Mouse (Mus musculus) c-Kit-negative CD71-positive TER-119-positive erythroid progenitor cells, embryonic 14.5 days (primary cell): ENCODE results near the gene Tac4.

Source experiments
- DNase-seq: peaks from one replicate; pipeline ENCODE4 v3.0.0-alpha.2; 2013; ENCODE audit warnings: low read depth, low spot score

The Tac4 gene

DNA sequence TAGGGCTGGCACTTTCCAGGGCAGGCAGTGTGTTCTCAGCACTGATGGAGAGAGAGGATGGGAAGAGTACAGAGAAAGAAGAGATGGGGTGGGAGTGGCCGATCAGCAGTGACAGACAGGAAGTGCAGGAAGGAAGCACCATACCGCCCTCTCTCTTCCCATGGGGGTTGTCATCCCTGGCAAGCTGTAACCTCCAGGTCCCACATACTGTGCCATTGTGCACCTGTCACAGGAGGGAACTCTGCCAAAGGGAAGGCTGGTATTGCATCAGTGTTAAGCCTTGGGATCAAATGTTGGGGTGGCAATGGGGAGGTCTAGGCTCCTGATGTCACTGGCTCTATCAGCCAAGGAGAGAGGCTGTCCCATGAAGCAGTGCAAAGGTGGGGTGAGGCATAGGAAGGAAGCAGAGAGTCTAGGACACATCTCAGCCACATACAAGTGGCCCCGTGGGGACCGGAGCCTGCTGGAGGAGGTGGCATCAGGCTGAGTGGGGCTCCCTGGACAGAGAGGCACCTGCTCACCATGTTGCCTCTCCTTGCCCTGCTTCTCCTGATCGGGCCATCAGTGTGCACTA, at the start of gene Tac4:
Gene Tac4, plus strand, starts transcription at position 352 of the 574 bp plus-strand sequence.
- DNase-seq: no peak

DNA sequence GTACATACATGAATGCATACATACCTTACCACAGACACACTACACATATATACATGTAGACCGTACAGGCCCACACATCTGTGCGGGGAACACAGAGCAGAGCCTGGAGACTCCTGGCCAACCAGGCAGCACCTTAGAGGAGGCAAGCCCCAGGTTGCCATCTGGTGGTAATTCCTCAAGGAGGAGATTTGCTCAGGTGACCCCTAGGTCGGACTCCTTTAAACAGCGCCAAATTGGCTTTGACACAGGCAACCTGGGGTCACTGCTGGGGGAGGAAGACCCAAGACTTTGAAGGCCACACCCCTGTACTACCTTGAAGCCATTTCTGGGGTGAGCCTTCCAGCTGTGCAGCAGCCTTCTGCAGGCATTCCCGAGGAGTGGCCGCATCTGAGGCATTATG, 47.7 kb upstream of the Tac4 start:
- DNase-seq: no peak

DNA sequence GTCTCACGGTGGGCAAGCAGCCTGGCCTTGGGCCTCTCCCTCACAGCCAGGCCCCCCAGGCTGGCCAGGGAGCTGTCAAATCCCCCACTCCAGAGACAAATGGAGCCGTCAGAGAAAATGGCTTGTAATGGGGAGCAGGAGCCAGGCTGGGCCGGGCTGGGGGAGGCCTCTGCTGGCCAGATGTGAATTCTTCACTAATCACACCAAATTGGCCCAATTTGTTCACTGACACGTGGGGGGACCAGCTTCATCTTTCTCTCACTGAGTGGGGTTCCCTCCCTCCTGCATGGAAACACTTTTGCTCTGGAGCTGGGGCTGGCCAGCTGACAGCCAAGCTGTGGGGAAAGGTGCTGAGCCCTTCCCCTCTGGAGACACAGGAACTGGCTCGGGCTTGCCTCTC, 47.0 kb upstream of the Tac4 start:
- no peak for DNase-seq

DNA sequence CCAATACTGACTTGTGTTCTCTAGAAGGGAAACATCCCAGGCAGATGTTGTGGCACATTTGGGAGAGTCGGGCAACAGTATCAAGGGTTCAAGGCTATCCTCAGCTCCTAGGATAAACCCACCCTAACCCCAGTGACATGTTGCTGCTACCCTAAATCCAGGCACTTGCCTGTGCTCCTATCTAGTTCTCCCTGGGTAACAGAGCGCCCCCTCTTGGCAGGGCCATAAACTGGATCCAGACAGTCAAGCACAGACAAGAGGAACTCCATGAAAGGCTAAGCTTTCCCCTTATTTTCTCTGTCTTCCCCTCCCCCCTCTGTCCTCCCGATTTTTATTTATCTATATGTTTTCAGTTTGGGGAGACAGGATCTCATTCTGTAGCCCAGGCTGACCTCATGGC, 45.1 kb upstream of the Tac4 start:
- DNase-seq: no peak

DNA sequence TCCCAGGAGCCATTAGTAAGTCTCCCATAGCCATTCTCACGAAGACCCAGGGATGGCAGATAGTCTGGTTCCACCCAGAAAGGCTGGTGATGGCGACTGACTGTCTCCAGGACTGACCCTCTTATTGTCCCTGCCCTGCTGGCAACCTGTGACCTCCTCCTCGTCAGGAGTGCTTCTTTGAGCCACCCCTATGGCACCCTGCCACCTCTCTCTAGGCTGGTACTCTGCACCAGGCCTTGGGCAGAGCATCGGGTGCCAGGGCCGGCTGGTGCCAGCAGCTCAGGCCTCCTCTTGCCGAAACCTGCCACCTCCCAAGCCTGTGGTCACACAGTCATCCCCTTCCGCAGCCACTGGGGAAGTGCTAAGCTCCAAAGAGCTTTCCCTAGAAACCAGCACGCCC, 42.2 kb upstream of the Tac4 start:
- no peak for DNase-seq

DNA sequence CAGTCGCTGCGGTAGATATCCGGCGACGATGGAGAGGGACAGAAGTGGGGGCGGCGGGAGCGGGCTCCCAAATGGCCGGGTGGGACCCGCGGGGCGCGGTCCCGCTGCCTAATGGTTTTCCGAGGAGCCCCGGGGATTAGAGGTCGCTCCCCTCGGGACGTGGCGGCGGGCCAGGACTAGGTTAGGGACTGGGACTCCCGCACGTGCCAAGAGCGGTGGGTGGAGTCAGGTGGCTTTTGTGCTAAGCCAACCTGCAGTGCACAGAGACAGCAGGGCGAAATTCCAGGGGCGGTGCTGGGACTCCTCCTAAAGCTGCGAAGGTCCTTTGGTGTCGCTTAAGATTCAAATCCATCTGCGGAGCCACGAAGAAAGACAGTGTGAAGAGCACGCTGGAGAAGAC, 37.9 kb upstream of the Tac4 start:
- no peak for DNase-seq

DNA sequence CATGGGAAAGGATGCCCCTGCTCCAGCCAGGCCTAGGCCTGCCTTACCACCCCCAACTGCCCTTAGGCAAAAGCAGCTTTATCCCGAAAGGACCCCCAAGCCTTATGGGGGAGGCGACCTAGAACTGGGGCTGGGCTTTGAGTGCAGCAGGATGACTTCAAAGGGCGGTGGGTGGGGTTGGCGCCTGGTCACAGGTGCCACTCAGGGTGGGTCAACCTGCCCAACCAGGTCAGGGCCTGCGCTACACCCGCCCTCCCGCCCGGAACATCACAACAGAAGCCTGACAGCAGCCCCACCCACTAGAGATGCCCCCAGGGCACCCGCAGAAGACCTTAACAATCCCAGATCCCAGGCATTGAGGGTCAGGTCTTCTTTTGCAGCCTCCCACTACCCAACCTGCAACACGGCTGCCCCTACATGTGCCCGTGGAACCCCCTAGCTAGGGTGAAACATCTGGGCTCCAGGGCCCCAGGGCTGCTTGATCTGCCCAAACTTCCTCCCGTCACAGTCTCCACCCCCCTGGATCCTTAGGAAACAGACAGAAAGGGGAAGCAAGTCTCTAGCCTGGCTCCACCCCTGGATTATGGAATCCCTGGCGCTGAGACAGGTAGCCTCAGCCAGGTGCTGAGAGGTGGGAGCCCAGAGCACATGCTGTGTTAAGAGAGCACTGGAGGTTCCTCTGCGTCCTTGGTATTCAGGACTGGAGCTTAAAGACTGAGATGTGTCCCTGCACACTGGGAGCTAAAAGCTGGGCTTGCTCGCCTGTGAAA, 37.0 kb upstream of the Tac4 start:
- DNase-seq: no peak

DNA sequence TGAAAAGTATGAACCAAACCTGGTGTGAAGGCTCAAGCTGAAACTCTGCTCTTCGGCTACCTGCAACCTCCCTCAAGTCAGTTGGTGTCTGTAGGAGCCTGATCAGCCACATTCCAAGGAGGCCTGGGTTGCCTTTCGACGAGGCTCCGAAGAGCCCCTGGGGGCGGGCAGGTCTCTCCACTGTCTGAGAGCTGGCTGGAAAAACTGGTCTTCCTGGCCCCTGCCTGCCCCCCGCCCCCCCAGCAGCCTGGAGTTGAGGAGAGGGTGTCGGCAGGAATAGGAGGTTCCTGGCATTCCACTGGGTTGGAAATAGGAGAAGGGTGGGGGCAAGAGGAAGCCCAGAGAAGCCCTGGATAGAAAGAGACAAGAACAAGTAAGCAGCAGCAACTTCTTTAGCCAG, 35.9 kb upstream of the Tac4 start:
- no peak for DNase-seq

DNA sequence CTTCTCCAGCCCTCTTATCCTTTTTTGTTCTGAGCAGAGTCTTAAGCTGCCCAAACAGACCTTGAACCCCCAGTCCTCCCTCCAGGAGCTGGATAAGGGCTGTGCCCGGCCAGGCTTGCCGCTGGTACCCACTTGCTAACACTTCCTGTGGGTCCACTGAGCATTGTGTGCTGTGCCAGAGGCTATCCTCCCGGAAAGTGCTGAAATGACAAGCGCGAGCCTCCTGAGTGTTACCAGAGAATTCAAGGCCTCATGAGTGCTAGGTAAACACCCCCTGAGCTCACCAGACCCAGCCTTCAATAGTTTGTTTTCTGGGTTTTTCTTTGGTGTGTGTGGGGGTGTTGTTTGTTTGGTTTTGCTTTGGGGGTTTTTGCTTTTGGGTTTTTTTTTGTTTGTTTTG, 33.9 kb upstream of the Tac4 start:
- DNase-seq: no peak

DNA sequence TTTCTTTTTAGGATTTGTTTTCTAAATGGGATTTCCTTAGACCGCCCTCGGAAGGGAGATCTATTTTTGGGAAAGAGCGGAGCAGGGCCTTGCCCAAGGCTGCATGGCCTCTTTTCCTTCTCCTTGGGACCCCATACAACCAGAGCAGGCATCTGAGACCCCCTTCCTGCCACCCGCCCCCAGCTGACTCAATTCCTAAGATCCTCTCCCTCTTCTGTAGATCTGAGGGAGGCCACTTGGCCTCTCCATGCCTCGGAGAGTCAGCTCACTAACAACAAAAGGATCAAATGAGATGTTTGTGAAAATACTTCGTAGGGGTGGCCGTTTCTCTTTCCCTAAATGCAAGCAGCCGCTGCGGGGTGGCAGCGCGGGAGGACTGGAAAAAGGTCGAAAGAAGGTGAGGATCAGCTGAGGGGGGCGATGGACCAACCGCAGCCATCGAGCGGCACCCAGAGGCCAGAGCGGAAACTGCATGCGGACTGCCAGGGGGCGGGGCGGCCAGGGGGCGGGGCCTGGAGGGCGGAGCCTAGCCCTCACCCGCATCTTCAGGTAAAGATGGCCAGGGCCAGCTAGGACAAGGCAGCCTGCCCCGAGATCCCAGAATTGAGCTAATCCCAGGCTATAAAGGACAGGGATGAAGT, 29.5 kb upstream of the Tac4 start:
- peak; percentile 9 for DNase-seq

DNA sequence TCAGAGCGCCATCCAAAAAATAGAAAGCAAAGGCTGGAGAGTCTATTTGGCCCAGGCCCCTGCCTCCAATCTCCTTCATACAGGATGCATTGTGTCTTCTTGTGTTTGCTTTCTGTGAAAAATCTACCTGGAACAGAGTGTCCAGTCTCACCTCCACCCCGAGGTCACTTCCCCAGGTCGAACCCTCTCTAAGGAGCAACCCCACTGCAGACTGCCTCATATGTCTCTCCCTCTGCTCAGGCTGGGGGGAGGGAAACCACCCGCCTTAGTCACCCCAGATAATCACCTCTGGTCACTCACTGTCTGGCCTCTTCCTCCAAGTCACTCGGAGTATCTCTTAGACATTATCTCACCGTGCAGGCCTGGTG, 29.0 kb upstream of the Tac4 start:
- no peak for DNase-seq

DNA sequence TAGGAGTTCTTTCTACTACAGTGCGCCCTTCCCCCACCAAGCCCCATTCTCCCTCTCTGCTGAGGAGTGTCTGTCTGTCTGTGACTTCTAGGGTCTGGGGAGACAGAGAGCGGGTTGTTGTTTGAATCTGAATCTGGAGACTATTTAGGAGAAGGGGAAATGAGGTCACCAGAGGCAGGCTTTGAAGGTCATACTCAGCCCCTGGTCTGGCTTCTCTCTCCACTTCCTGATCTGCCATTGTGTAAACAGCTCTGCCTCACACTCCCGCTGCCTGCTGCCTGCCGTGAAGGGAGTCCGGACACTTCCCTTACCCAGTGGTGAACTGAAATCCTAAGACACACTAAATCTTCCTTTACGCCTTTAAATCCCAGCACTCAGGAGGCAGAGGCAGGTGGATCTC, 22.9 kb upstream of the Tac4 start:
- no peak for DNase-seq

DNA sequence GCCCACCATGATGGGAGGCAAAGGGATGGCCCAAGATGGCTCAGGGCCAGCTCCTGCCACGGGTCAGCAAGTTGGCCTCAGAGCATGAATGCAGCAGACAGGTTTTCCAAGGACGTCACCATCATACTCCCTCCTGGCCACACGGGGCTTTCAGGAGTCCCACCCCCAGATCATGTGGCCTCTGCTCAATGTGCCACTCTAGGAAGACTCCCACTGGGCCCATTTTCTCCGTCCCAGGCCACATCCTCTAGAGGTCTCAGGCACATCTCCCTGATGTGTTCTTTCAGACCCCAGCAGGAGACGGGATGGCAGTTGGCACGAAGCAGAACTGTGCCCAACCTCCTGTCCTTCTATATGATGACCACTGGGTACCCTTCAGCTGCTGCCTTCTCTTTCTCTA, 18.7 kb upstream of the Tac4 start:
- DNase-seq: no peak

DNA sequence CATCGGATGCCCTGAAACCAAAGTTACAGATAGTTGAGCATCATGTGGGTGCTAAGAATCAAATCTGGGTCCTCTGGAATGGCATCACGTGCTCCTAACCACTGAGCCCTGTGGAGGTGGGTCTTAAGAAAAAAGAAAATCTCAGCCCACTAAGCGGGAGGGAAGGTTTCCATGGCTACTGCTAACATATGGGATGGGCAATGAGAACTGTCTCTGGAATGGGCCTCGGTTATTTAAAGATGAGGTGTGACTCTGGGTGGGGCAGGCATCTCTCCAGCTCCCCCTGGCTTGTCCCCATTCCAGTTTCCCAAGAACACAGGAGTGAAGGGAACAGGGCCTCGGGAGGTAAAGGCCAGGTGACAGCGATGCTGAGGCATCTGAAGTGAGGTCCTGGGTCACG, 15.9 kb upstream of the Tac4 start:
- no peak for DNase-seq

DNA sequence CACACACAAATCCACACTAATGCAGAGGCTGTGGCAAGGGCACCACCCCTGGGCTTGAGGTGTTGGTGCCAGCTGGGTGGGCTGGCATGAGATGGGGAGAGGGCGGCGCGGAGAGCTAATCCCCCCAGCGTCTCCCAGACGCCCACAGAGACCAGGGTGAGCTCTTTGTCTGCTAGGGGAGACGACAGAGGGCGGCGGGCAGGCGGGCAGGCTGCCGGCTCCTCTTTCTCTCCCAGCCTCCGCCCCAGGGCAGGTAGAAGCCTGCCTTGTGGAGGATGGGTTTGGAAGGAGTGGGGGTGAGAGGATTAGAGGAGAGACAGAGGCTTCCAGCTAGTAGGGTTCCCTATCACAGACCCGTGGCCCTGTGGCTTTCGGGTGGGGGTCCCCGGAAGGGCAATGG, 14.3 kb upstream of the Tac4 start:
- no peak for DNase-seq

DNA sequence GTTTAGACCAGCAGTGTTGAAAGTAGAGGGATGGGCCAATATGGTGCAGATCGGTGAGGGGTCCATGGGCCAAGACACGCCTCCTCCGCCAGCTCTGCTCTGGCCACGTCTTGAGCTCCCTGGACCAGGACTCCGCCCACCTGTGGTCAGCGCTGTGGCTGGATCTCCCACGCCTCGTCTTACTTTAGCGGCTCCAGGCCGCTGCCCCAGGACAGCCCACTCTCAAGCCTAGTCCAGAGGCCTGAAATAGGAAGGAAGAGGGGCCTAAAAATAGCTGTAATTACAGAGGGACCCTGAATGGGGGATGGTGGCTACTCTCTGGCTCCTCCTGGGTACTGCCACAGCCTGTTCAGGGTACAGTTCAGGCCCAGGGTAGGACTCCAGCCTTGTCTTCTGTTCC, 11.2 kb upstream of the Tac4 start:
- no peak for DNase-seq

DNA sequence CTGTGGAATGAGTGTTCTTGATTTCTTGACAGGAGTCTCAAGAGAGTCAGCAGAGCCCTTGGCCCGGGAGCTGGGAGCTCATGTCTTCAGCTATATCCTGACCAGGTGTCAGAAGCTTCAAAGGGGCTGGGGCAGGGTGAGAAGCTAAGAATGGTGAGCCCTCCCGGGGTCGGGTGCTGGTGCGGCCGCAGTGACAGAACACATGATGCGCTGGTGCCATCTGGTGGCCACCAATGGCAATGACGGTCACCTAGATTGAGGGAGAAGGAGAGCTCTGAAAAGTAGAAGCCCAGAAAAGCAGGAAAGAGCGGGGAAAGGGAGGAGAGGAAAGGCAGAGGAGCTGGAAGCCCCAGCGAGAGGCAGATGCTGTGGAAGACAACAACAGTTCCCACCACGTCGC, 10.0 kb upstream of the Tac4 start:
- no peak for DNase-seq

DNA sequence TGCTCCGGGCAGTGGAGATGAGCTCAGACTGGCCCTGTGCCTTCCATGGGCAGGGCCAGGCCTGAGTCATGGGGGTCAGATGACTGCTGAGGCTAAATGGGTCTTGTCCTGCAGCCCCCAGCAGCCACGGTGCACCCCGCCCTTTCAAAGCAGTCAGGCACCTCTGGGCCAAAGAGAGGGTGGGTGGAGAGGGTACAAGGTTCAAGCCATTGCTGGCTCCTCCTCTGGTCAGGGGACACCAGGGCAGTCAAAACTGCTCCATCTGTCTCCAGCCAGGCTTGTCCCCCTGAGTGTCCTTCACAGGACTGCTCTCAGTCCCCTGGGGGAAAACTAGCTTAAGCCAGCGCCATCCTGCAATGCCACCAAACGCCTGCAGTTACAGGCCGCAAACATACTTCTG, 9.2 kb upstream of the Tac4 start:
- no peak for DNase-seq

DNA sequence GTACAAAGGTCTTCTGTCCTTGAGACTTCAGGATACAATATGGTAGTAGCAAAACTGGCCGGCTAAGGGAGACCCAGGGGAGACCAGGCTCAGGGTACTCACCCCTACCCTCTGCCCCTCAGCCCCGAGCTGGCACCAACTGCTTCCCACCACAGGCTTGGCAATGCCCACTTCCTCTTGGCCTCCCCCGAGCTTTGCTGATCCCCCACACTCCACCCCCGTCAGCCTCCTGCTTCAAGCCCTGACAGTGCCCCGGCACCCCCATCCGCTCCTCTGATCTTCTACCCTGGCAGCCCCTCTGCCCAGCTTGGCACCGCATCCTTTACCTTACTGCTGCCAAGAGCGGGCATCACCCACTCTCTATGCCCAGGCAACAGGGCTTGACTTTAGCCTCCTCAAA, 7.2 kb upstream of the Tac4 start:
- no peak for DNase-seq

DNA sequence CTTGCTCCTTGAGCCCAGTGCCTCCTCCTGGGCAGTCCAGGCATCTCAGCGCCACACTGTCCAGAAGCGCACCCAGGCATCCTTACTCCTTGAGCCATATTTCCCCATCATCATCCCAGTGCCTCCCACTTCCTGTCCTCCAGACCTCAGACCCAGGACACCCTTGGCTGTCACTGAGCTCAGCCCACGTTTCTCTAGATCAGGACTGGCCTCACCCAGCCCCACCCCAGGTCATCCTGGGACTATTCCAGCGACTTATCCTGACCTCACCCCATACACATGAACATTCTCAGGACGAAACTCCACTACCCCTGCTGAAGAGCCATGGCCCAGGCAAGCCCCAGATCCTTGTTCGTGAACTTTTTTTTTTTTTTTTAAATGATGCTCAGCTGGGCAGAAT, 5.6 kb upstream of the Tac4 start:
- DNase-seq: no peak

DNA sequence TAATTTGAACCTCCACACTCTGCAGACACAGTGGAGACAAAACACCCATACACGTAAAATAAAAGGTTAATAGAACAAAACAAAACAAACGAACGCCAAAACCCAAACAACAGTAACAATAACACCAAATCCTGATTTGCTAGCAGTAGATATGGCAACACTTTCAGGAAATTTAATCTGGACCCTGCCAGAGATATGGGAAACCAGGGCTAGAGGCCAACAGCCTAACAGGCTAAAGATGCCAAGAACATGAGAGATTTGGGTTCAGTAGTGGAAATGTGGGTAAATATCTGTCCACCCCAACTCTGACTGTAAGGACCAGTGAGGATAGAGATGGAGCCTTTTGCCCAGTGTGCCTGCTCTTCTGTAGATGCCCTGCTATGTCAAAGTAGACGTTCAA, 3.4 kb upstream of the Tac4 start:
- no peak for DNase-seq

DNA sequence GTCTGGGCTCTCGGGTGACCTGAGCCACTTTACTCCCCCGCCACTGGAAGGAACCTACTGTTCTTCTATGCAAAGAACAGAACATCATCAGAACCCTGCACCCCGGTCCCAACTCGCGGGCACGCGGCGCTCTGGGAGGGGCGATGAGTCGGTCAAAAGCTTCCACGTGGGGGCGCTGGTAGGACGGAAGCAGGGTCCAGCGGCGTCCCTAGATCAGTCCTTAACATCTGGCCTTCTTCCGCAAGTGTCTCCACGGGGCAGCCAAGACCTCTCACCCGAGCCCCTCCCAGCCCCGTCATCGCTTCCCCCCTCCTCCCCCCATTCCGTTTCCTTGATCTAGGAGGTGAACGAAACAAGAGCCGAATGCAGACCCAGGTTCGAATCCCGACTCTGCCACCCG, 2.8 kb upstream of the Tac4 start:
- DNase-seq: peak; percentile 33

DNA sequence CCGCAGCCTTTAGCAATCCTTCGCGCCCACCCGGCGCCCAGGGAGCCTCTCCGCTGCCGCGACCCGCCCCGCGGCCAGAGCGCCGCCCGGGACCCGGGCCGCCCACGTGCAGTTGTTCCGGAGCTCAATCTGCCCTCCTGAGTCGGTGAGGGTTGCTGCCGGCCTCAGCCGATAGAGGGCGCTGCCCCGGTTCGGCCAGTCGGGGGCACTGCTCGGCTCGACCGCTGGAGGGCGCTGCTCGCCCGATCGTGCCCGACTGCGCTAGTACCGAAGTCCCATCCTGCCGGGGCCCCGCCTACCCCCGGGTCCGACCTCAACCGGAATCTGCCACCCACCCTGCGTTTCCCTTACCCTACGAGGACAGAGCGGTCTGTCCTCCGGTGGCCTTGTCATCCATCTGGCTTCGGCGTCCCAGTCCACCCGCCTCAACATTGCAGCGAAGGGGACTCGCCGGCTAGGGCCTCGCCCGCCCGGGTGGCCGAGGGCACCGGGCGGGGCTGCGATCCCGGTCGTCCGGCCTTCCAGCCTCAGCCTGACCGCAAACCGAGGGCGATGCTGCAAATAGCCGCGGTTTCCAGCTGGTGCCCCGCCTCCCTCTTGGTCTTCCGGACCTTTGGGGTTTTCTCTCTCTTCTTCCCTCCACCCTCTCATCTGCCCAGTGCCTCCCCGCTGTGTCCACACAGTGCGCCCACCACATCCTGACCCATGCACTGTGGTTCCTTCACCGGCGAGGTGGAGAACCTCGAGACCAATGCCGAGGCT, 2.1 kb upstream of the Tac4 start:
- DNase-seq: peak; percentile 65
